Mouse (Mus musculus) layer of hippocampus, adult 9-10 months (tissue): ENCODE data around the gene Lrrc4b.

ENCODE experiments used
- DNase-seq: peaks from one replicate; pipeline ENCODE4 v3.0.0; 2022; ENCODE audit warnings: low spot score

Lrrc4b gene

GRCm38 (mm10) chr7:44436267-44436666, 7.4 kb downstream of the Lrrc4b start:
- no peak for DNase-seq

- DNase-seq, result no peak
These were observed 8.4 kb downstream of the Lrrc4b start for GRCm38 (mm10) chr7:44437188-44437587.

GRCm38 (mm10) chr7:44437933-44438332, 9.1 kb downstream of the Lrrc4b start:
- DNase-seq, result no peak

DNA sequence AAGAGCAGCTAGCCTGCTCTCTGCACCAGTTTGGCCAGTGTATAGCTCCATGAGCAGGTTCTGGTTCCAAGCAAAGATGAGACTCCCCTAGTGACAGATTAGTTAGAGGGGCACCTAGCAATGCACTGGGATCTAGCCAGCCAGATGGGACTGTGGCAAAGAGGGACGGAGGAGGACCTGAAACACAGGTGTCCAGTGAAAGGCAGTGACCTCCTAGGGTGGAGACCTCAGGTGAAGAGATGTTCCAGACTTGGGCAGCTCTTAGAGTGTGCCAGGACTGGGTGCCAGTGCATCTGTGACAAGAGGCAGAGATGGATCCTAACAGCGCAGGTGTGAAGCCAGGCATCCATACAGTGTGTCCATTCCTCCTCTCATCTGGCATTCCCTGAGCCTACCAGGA, 10.9 kb downstream of the Lrrc4b start:
- no peak for DNase-seq

DNA sequence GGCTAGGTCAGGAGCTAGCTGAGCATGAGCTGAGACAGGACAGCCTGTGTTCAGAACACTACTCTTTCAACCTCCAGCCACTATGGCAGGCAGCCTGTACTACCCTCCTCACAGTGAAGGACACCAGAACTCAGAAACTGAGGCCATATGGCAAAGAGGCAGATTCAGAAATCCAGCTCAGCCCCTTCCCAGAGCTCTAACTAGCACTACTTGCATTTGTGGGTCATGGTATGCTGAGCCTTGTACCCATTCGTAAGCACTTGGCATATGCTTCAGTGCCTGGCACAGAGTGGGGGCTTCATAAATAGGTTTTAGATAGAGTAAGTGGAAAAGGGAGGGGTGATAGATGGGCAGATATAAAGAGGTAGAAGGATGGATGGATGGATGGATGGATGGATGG, 11.7 kb downstream of the Lrrc4b start:
- no peak for DNase-seq

GRCm38 (mm10) chr7:44441180-44441579, 12.4 kb downstream of the Lrrc4b start:
- no peak for DNase-seq

- DNase-seq, result no peak
These were observed 12.9 kb downstream of the Lrrc4b start for GRCm38 (mm10) chr7:44441648-44442109.

DNA sequence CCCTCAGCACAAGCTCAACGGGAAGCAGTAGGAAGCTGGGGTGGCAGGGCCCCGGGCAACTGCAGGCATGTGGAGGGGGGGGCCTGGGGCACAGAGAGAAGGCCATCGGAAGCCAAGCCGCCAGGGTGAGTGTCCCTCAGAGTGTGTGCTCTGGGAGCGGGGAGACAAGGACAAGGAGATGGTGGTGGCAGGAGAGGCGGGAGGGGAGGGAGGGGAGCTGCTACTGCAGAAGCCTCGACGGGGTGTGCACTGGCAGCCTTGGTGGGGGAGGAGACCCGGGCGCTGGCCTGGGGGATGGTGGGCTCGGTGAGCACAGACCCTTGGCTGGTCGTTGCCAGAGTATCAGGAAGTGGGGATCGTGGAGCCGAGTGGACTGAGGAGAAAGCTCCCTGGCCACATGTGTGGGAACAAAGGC, 13.6 kb downstream of the Lrrc4b start:
- DNase-seq, result no peak

DNA sequence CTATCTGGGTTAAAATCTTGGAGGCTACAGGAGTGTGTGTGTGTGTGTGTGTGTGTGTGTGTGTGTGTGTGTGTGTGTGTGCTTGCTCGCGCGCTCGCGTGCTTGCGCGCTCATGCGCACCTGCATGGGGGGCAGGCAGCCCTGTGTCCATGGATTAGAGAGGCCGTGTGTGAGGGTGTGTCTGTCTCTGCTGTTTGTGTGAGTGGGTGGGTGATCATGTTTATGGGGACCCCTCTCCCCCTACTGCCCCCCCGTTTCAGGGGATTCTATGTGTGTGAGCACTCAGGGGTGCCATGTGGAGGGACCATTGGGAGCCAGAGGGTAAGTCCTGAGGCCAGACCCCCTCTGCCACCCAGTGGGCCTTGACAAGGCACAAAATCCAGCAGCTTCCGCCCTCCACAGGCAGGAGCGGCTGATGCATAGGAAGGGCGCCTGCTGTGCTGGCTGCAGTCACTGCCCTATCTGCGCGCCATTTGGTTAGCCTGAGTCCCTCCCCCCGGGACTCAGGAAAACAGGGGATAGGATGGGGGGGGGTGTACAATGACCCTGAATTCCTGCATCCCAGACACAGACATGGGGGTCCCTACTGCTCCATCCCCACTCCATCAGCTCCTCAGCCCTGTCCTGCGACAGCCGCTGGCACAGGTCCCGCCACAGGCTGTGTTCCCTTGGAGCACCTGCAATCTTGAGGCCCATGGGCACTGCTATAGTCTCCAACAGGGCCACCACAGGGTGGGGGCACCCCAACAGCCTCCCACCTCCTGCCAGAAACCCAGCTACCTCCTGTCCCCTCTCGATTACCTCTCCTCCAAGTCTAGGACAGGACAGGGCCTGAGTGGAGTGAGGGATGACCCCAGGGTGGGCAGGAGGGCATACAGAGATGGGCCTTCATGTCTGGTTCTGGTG, 14.7 kb downstream of the Lrrc4b start:
- DNase-seq, result no peak

- no peak for DNase-seq
These were observed 16.2 kb downstream of the Lrrc4b start for GRCm38 (mm10) chr7:44444886-44445527.

DNA sequence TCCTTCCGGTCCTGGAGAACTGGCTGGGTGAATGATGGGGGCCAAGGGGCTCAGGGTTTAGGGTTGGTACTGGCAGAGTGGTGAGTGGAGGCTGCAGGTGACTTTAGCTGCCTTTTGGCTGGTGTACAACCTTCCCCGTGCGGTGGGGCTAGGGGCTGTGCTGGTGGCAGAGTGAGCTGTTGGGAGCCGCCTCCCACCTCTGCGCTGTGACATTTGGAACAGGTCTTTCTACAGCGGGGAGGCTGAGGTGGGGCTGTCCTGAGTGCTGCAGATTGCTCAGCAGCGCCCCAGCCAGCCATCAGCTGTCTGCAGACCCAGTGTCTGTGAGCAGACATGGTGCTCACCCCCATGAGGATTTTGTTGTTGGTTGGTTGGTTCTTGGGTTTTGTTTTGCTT, 16.7 kb downstream of the Lrrc4b start:
- DNase-seq, result no peak

DNA sequence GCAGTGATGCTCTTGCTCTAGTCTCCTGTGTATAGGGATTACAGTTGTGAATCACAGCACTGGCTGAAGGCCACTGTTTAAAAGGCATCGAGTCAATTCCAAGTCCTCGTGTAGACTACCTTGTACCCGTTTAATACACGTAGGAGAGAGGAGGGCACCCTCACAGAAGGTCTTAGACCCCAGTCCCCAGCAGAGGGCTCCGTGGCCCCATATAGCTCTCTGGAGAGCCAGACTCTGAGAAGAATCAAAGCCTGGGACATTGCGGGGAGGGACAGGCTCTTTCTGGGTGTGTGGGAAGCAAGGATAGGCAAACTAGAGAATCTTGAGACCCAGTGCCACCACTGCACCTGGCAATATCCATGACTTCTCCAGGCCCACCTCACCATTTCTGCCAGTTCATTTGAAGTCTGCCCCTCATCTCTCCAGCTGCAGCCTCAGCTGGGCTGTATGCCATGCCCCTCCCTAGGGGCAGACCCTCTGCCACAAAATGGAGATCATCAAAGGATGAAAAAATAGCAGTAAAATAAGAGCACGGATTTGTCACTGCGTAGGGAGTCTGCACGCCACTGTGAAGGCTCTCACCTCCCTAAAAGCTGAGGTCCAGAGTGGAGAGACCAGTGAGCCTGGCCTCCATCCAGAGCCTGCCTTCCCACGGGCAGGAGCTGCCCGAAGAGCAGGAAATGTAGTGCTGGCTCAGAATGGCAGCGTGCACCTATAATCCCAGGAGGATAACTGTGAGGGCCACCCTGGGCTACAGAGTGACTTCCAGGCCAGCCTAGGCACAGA, 17.4 kb downstream of the Lrrc4b start:
- no peak for DNase-seq

- no peak for DNase-seq
These were observed 24.4 kb downstream of the Lrrc4b start for GRCm38 (mm10) chr7:44453256-44453655.

GRCm38 (mm10) chr7:44456302-44456701, 27.5 kb downstream of the Lrrc4b start:
- DNase-seq, result no peak

- no peak for DNase-seq
These were observed 31.2 kb downstream of the Lrrc4b start for GRCm38 (mm10) chr7:44460067-44460466.

GRCm38 (mm10) chr7:44460767-44461502, 32.1 kb downstream of the Lrrc4b start:
- no peak for DNase-seq

DNA sequence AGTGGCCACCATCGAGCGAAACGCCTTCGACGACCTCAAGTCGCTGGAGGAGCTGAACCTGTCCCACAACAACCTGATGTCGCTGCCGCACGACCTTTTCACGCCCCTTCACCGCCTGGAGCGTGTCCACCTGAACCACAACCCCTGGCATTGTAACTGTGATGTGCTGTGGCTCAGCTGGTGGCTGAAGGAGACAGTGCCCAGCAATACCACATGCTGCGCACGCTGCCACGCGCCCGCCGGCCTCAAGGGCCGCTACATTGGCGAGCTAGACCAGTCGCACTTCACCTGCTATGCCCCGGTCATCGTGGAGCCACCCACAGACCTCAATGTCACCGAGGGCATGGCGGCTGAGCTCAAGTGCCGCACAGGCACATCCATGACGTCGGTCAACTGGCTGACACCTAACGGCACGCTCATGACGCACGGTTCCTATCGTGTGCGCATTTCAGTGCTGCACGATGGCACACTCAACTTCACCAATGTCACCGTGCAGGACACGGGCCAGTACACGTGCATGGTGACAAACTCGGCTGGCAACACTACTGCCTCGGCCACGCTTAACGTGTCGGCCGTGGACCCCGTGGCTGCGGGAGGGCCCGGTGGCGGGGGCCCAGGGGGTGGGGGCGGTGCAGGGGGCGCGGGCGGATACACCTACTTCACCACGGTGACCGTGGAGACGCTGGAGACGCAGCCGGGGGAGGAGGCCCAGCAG, 32.8 kb downstream of the Lrrc4b start:
- no peak for DNase-seq

- DNase-seq, result no peak
These were observed 33.6 kb downstream of the Lrrc4b start for GRCm38 (mm10) chr7:44462218-44463055.

- DNase-seq, result no peak
These were observed 34.2 kb downstream of the Lrrc4b start for GRCm38 (mm10) chr7:44463056-44463425.

- no peak for DNase-seq
These were observed 34.9 kb downstream of the Lrrc4b start for GRCm38 (mm10) chr7:44463556-44464225.
